Mouse (Mus musculus) heart, postnatal 10 days (tissue): ENCODE results near the gene Ano6. TPM values are rescaled to one million over a fixed set of nuclear protein-coding genes. Genes with fewer than 3 reads are reported as not detected.

Experiments
- DNase-seq, 2 experiments: peaks; one replicate each; pipeline ENCODE4 v3.0.0; 2021
- intact Hi-C: fragments of 180-260 bp; cut with DNase I; formaldehyde crosslinking; loops from one replicate; pipeline ENCODE4 v1.15.1; 2025
- total RNA-seq, 2 experiments: library from RNA; stranded (reverse); gene quantifications; 2 replicates each; pipeline ENCODE4 v1.2.3; 2021

Ano6 gene
- total RNA-seq: 10 to 100 TPM; 42.8 to 43.7 TPM

DNA sequence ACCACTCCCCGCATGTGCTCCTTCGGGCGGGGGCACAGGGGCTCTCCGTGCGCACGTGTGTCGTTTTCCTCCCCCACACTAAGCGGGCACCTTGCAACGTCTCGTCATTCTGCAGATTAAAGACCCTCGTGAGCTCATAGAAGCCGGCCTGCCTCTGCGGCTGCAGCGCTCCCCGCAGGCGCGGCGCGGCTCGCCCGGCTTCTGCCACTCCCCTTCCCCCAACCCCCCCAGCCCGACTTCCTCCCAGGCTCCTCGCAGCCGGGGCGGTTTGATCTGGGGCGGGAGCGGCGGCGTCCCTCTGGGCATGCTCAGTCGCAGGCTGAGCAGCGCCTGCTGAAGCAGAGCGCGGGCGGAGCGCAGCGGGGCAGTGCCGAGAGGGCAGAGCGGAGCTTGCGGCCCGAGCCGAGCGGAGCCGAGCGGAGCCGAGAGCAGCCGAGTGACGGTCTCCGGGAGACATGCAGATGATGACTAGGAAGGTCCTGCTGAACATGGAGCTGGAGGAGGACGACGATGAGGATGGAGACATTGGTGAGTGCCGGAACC lies at the start of gene Ano6:
Gene Ano6, plus strand, starts transcription at position 315 of the 543 bp plus-strand sequence.
- intact Hi-C loops: loop anchor here (1.0 kb wide), 1 partner anchor 116 kb away; no protein-coding TSS in a partner anchor
- DNase-seq: peak; percentile 92 to 95

DNA sequence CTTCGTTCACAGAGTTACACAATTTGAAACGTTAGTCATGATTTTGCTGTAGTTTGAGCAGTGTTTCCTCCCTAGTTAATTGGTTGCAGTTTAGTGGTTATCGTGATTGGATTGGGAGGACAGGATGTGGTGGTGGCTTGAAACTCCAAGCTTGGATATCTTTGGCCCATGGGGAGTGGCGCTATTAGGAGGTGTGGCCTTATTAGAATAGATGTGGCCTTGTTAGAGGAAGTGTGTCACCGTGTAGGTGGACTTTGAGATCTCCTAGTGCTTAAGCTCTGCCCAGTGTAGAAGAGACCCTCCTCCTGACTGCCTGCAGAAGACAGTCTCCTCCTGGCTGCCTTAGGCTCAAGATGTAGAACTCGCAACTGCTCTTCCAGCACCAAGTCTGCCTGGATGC lies 47.7 kb upstream of the Ano6 start:
- intact Hi-C loops: no loop called here
- no peak for DNase-seq

DNA sequence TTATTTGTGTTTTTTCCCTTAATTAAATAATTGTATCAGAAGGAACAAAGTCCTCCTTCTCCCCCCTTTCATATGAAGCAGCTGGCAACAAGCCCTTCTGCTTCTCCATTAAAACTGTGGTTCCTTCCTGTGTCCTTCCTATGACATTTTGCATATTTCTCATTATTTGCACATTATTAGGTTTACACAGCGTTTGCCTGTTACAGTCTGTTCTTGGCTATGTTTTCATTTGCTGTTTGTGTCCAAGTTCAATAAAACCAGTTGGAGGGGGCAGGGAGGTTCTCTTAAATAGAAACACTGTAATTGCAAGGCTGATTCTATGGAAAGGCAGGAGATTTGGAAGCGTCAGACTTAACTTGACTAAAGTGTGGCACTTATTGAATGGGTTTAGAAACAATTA lies 46.8 kb upstream of the Ano6 start:
- intact Hi-C loops: no loop called here
- no peak for DNase-seq

DNA sequence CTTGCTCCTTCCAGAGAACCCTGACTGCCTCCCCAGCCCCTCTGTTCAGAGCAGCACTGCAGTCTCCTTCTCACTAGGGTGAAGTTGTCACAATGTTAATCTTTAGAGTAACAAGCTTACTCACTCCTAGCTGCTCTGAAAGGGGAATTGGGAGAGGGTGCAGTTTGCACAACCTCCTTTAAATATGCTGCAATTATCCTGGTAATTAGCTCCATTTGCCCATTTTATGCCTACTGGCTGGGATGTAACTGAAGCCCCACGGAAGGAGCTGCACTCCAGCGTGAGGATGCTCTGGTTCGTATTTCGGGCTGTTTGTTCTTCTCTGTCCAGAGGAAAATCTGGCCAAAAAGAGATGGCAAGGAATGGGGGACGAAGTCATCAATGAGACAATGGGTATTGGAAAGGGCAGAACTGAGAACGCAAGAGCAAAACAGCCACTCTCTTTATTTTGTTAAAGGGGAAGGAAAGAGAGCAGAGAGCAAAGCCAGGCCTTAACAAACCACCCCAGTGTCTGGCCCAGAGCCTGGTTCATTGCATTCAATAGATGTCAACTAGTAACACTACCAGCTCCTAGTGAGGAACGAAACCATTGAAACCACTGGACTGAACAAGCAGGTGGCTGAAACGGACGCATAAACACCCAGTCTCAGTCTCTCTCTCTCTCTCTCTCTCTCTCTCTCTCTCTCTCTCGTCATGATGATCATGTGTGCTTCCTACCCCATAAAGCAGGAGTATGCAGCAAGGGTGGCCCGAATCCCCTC lies 45.1 kb upstream of the Ano6 start:
- intact Hi-C loops: no loop called here
- DNase-seq: no peak

DNA sequence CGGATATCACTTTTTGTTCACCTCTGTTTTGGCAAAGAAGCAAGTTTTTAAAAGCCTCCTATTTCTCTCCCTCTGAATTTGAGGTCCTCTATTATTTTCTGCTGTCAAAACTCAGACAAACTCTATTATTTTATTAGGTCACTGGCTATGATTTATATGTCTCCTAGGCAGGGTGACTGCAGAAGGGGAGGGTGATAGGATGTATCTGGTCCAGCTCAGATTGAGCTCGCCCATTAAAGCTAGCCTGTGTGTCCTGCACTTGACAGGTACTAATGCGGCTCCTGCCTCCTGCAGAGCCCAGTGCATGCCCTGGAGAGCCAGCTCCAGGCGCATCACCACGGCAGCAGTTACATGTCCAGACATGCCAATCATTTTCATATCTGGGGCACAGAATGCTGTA lies 44.1 kb upstream of the Ano6 start:
- no peak for DNase-seq
- intact Hi-C loops: no loop called here

DNA sequence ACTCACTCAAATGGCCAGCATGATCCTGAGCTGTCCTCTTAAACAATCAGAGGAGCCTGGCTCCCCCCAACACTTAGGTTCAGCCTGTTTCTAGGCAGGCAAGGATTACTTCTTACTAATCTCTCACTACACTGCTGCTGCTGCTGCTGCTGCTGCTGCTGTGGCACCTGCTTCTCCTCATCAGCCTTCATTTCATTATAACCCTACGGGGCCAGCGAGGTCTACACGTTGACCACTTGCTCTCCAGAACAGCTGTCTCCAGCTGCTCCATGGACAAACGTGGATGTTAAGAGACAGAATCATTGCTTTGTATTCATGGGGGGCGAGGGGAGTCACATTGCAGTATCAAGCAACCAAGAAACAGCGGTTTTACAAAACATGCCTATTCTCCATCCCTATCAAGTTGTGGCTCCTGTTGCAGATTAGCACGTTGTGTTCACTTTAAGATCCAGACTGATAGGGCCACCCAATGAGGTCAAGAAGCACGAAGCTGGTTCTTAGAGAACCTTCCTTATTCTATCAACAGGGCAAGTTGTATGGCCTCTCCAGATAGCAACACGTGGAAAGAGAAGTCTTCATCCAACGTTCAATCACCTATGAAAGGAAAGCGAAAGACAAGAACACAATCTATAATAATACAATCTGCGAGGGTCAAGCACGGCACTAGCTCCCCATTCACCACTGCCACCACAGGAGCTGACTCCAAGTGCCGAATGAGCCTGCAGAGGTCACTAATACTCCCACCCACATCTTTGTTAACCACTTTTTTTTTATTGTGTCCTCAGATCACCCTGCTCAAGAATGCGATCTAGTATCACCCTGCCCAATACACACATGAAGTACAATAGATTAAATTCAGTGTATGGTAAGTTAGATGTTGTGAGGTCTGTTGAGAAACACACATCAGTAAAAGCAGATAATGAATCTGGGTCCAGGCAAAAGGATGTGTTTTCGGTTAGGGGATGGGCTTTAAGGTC lies 43.4 kb upstream of the Ano6 start:
- intact Hi-C loops: no loop called here
- no peak for DNase-seq

DNA sequence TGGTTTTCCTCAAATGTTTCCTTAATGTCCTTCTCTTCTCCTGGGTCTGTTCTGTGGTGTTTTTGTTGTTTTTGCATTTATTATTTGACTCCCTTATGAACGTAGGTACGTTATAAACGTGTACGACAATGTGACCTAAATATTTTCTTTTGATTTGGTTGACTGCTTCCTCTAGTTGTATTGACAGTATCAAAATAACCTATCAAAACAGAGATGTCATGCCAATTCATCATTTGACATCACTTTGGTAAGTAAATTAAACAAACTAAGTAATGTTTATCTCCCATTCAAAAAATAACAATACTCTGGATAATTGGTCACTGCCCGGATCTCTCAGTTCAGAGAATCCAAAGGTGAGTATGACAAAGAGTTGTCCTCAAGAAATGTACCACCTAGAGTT lies 41.4 kb upstream of the Ano6 start:
- no peak for DNase-seq
- intact Hi-C loops: no loop called here

DNA sequence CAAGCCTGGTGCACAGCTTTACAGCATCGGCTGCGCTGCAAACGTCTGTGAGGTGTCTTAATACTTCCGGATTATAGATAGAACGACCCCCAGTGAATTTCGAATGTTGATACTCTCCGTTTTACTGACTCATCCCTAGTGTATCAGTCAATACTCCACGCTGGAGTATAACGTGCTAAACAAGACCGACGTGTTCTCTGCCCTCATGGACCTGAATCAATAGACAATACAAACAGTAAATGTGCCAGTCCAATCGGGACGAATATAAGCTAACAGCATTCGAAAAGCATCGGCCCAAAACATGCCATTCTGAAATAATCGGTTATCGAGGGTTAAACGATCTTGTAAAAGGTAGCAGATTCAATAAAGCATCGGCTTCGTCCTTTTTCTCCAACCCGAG lies 40.6 kb upstream of the Ano6 start:
- DNase-seq: no peak
- intact Hi-C loops: no loop called here

DNA sequence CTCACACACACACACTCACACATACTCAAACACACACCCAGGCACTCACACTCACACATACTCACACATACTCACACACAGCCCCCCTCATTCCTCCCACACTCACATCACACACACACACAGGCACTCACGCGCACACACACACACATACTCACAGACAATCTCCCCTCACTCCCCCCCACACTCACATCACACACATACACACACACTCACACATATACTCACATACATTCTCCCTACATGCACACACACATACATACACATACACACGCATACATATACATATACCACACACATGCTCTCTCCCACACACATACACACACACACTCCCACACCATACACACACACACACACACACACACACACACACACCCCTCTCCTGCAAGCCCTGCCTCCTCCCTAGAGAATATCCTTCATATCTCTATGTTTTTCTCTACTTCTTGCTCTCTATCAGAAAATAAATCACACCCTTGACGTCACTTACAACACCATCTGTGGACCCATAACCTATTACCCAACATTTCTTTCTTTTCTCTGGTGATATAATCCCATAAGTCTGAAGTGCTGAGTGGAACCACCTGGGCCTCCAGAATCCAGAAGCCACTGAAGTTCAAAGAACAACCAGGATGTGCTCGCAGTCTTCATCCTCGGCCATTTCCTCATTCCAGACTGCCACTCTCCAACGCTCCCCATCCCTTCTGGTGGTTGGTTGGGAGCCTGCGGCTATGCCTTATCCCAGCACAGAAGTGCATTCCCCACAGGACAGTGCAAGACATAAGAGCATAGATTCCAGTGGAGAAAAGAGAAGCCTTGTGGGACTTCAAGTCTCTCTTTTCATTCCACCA lies 38.6 kb upstream of the Ano6 start:
- intact Hi-C loops: no loop called here
- no peak for DNase-seq

DNA sequence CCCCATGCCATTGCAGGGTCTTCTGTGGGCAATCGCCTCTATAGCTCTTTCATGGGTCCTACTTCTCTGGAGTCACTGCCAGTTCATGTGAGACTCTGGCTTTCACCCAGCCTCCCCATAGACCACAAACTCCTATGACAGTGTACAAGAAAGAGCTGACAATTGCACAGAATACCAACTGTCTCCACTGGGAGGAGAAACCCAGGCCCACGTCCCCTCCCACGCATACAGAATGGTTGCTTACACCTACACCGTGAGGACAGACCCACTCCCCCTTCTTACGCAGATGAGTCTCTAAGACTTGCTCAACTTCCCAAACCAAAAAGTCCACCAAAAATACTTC lies 38.0 kb upstream of the Ano6 start:
- no peak for DNase-seq
- intact Hi-C loops: no loop called here

DNA sequence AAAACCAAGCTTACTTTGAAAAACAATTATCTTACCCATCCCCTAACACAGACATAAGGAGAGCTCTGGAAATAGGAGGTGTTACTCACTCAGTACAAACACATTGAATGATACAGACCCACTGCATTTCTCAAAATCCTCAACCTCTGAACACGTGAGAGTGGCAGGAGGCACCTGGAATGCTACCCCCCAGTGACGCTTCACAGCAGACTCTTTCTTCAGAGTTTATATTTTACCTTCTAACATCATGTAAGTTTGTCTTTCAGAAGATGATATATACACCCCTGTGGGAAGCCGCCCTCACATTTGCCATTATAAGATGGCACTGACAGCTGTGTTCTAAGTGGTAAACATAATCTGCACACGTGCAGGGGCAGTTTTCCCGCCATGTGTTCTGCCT lies 37.6 kb upstream of the Ano6 start:
- DNase-seq: no peak
- intact Hi-C loops: no loop called here

DNA sequence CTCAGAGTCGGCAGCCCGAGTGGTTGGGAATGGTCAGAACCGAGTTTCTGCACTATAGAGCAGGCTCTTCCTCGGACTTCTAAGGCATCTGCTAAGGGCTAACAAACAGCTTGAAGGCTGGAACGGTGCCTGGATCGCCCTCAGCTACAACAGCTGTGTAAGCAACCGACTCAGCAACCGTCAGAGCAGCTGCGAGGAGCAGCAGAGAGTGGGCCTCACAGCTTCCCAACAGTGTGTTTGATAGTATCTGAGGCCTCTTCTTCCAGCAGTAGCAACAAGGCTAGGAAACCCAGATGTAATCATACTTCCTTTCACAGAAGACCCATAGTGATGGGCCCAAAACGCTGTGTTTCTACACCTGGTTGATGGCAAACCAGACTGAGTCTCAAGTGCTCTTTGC lies 33.5 kb upstream of the Ano6 start:
- peak; percentile 85 for DNase-seq

DNA sequence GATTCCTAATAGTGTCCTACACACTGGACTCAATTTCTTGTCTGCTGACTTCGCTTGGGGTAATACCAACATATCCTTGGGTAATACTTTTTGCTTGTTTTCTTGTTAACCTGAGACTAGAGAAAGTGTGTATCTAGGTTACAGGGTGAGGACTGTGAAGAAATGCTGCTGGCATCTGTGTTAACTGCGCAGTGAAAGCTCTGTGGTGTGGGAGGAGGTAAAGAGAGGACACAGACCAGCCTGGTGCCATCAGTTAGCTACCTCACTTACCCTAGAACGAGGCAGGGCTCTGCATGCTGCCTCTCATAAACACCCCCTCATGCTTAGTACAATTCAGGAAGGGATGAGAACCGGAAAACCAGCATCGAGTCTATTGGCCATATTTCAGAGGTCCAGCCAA lies 32.6 kb upstream of the Ano6 start:
- no peak for DNase-seq
- intact Hi-C loops: no loop called here

More for the DNA sequence above, 33.5 kb upstream of the Ano6 start:
- intact Hi-C loops: no loop called here

DNA sequence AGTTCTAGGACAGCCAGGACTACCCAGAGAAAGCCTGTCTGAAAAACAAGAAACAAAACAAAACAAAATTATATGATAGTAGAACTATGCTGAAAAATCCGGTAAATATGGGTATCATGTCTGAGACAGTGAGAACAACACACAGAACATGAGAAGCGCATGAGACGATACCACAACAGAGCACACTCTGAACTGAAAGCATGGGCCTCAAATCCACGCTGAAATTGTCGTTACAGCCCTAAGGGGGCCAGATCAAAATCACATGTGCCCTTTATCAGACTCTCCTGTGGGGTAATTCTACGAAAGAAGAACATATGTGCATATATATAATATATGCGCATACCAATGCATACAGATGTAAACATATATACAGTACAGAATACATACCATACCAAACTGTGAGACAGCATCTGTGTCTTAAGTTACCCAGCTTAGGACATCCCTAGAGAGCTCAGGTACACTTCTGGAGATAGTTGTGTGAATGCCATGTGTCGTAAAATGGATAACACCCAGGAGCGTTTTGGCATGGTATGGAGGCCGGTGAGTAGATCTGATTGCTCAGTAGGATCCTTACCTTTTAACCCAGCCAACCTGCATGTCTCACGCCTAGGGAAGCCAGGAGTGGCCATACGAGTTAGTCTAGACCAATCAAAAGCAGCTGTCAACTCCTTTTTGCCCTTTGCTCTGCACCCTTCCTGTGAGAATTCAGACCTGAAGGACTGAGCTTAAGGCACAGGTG lies 31.8 kb upstream of the Ano6 start:
- intact Hi-C loops: no loop called here
- no peak for DNase-seq

DNA sequence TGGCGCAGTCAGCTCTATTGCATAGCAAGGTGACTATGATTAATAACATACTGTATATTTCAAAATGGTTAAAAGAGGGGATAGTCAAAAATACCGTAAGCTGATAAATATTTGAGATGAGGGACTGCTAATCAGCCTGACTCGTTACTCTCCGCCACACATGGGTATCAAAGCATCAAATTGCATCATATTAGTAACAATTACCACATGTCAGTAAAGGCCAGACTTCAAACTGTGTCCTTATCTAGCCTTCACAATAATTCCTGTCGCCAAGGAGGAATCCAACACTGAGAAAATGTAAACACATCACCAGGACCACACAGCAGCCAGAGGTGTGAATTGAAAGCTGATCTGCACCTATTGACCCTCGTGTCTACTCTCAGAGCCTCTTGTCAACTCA lies 30.8 kb upstream of the Ano6 start:
- no peak for DNase-seq
- intact Hi-C loops: loop anchor here (5.0 kb wide), 1 partner anchor 527 kb away; the partner anchor contains the start of gene Arid2

DNA sequence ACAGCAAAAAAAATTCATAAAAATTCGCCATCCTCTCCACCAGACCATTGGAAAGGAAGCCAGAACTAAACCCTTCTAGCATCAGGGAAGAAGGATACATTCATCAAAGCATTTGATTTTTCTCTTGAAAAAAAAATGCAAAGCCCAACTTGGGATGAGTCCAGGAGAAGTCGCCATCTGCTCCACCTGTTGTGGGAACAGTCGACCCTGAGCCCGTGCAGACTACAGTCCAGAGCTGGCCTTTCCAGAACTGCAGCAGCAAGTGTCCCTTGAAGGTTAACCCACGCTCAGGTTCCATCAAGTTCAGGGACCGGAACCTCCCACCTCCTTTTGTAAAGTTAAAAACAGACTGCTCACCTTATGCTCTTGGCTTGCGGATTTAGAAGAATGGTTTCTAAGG lies 29.2 kb upstream of the Ano6 start:
- no peak for DNase-seq

DNA sequence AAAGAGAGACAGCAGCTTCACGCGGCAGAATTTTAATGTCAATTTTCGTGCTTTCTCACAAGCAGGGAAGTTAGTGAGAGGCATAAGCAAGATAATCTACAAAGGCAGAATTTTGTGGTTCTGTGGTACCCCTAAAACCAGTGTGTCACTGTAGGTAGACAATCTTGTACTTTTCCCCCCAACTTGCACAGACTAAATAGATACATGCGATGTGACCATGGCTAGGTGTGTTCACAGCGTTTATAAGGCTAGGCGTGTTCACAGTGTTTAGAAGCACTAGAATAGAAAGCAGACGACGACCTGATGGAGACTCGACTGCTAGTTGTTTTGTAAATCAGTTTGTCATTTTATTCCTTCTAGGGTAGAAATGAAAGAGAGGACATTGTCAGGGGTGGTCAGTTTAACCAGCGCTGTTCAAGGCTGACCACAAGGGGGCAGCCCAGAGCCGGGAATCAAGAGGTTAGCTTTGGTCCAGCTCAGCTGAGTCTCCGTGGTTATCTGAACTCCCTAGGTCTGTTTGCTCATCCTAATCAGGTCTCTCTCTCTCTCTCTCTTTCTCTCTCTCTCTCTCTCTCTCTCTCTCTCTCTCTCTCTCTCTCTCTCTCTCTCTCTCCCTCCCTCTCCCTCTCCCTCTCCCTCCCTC lies 27.9 kb upstream of the Ano6 start:
- DNase-seq: peak; percentile 83 to 92
- intact Hi-C loops: loop anchor here (5.0 kb wide), 1 partner anchor 525 kb away; the partner anchor contains the start of gene Arid2

More for the DNA sequence above, 29.2 kb upstream of the Ano6 start:
- intact Hi-C loops: loop anchor here (5.0 kb wide), 1 partner anchor 526 kb away; the partner anchor contains the start of gene Arid2

DNA sequence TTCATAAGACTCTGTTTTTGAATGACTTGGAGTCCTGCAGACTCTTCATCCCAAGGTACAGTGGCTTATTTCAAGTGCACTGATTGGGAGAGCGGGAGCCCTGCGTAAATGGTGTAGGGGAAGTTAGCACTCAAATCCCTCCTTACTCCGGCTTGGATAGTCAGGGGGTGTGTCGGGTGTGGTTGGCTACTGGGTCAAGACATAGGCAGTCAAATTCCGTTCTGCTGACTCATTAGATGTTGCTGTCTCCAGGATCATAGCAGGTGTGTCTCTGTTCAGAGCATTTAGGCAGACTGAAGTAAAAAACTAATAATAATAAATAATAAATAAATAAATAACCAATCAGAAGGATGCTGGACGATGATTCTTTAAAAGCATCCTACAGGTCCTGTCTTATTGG lies 27.2 kb upstream of the Ano6 start:
- no peak for DNase-seq
- intact Hi-C loops: loop anchor here (5.0 kb wide), 1 partner anchor 524 kb away; the partner anchor contains the start of gene Arid2

DNA sequence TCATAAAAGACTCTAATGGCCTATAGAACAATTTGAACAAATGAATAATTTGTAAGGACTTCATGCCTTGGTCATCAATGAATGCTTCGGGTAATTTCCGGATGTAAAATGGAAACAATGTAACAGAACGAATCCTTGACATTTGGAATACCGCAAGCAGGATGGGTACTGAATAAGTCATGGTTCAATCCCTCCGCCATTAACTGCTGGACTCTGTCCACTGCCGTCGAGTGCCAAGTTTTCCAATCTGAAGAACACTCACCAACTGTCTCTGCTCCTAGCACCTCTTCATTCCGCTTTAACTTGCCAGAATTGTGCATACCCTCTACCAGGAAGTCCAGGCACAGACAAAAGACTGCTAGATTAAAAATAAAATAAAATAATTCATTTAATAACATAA lies 25.4 kb upstream of the Ano6 start:
- no peak for DNase-seq
- intact Hi-C loops: no loop called here
